Mouse (Mus musculus) CH12F3 (cell line): ENCODE measurements around the gene Gabrq.

Experiments used
- in situ Hi-C: fragments of 300-500 bp; cut with MboI; formaldehyde crosslinking; loops from 2 replicates; pipeline ENCODE4 v1.14.3; 2020; ENCODE audit warnings: low sequenced_read_pairs

The Gabrq gene

DNA sequence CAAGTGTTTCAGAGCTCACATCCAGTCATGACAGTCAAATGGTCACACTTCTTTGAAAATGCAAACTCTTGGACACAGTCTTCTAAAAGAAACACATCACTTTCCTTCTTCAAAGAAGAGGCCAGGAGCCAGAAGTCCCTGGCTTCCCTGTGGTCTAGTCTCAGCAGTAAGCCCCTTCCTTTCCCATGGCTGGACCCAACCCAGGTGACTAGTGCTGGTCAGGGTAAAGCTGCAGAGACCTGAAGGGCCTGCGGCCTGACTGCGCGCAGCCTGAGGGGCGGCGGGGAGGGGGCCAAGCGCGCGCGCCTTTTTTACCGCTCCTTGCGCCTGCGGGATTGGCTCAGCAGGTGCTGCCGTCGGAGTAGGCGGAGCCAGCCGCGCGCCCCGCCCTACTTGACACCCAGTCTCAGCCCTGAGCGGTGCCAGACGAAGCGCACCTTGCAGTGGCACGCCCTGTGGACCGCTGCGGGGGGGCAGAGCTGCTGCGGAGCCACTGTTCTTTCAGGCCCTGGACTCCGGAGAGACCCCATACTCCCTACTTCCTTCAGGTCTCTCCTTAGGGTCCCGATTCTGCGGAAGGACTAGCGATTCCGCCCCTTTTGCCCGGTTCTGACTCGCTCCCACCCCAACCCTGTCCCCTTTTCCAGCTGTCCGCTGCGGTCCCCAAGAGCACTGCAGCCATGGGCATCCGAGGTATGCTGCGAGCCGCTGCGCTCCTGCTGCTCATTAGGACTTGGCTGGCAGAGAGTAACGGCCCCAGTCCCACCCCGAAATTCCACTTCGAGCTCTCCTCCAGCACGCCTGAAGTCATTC lies at the start of gene Gabrq:
TSS of gene Gabrq (plus strand) at position 403 of the 813 bp plus-strand sequence.
- in situ Hi-C loops: no loop called here

DNA sequence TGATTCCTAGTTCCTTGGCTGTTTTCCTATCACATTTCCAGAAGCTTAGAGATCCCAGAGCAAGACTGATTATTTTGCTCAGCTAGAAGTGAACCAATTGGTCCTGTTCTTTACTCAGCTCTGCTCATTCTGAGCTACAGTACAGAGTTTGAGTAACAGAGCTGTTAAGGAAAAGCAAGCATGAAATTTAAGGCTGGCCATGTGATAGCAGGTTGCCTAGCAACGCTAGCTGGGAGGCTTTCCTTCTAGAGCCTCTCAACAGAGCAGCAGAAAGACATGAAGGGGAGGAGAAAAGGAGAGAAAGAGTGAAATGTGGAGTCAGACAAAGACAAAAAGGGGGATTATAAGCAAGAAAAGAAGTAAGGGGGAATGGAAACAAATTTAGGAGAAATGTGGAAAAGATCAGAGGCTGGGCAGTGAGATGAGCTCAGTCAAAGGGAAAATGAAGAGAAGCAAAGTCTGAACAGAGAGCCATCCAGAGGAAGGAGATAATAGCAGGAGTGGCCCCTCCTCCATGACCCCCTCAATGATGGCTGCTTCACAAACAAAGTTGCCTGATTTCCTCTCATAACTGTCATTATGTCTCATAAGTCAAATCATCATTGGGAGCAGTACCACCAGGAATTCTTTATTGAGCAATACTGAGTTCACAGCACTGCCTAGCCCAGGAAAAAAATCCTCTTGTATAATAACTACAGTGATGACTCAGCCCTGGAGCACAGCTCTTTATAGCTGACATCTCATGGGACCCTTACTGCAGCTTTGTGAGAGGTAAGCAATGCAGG lies 36.0 kb upstream of the Gabrq start:
- in situ Hi-C loops: no loop called here

DNA sequence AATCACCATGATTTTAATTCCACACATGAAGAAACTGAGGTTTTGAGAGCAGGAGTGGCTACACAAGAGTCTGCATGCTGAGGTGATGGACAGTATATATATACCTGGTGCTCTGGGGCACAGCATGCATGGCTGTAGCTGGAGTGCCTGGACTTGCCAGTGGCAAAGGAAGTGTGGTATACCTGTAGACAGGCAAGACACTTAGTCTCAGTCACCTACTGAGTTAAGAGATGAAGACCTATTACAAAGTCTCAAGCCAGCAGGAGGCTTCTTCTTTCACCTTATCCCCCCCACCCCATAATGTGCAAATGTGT lies 35.5 kb upstream of the Gabrq start:
- in situ Hi-C loops: no loop called here

DNA sequence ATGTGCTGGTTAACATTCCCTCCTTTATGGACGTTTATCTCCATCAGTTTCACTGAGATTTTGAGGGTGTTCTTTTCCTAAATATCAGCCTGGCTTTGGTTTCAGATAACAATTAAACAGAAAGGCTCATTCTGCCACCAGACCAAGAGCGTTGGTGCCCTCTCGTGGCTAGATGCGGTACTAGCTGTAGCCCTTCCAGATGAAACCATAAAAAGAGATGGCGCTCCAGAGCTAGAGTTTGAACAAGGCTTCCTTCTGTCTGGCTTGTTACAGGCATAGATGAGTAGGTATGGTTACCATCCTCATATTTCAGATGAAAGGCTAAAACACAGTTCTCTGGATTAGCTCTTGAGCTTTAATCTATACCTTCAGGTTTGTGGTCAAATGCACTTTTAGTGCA lies 5.4 kb upstream of the Gabrq start:
- in situ Hi-C loops: no loop called here

GRCm38 (mm10) chrX:72823310-72823709 lies 1.7 kb upstream of the Gabrq start:
- in situ Hi-C loops: no loop called here

DNA sequence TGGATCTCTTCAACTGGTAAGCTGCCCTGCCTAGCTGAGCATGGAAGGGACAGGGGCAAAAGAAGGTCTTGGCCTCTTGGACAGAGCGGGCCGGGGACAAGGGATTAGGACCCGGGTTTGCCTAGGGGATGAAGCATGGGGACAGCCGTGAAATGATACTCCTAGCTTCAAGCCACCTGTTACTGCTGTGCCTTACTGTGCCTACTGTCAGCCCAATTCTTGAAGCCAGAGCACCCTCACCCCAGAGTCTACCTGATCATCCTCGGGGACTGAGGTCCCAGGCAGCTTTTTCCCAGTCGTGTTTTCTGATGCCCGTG lies 569 bp downstream of the Gabrq start:
- in situ Hi-C loops: no loop called here
